Mouse (Mus musculus) small intestine, adult 2 months (tissue): ENCODE measurements around the gene Tes.

Source experiments
- CTCF ChIP-seq: fragments of 200-500 bp; IDR thresholded peaks from 2 replicates; pipeline ENCODE4 v1.5.1; 2012; ENCODE audit warnings: low read depth, mild to moderate bottlenecking, control low read depth, inconsistent platforms, low read length, moderate library complexity, mixed read lengths; ENCODE audit not compliant: insufficient replicate concordance, insufficient read length; ENCODE audit errors: extremely low read depth
- POLR2A ChIP-seq: fragments of 200-500 bp; IDR thresholded peaks from 2 replicates; pipeline ENCODE4 v1.6.1; 2012; ENCODE audit warnings: low read depth, mild to moderate bottlenecking, control low read depth, inconsistent platforms, low read length, moderate library complexity

DNA sequence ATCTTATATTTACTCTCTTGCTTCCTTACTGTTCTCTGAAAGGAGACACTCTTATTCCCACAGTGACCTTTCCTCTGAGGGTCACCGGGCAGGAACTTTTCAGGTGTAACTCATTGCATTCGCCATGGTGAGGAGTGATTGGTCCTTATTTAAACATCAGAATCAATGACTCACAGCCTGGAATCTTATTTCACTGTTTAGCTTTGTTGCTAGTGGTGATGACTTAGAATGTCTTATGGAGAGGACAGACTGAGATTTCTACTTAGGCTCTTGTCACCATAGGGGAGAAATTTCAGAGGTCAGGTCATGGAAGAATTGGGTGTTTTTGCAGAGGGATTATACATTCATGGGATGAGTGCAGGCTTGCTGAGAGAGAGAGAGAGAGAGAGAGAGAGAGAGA, 75.1 kb downstream of the Tes start:
- no peak for TF ChIP-seq POLR2A
- TF ChIP-seq CTCF = no peak
